17 mouse cellular contexts compared by ENCODE assay signal in the genomic region with DNA sequence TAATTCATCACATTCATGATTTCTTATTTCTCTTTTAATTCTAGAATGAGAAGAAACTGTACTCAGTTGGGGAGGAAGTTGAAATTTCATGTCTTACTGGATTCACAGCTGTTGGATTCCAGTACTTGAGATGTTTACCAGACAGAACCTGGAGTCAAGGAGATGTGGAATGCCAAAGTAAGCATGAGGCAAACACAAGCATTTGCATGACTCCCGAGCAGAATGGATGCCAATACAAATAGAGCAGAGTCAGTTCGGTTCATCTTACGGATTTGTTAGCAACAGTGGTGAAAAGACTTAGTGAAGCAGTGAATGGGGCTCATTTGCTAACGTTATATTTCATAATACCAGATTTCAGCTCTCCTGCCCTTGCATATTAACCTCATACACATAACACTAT.
DNase-seq lines count a peak whose midpoint lies in the region; ATAC-seq and TF ChIP-seq lines count a peak whose summit lies in the region.
"Had no signal": no experiment of that assay in that cellular context is flagged by ENCODE, and none has a peak within 500 bp of the region (broad histone marks: within the 10 kb centered on the region; RNA-seq: fewer than 3 reads in every experiment).

No protein-coding gene starts in this region.

- ATAC-seq in heart, embryonic 11.5 days (replicated peaks; ENCODE audit: insufficient number of reproducible peaks, low FRiP score, low TSS enrichment), result no peak
- ATAC-seq: forebrain, embryonic 13.5 days had no signal

- peak; percentile 41 to 68 for DNase-seq in heart, adult 9 months (ENCODE audit: low spot score in 2 of 2)
- DNase-seq in lung, postnatal 10 days, result peak; percentile 4
- DNase-seq in lung, adult 2 months, result no peak
- peak; percentile 20 for DNase-seq in brain, adult 2 months (ENCODE audit: low read depth, low spot score)
- peak; percentile 26 for DNase-seq in gonadal fat pad, adult 2 months (ENCODE audit: low read depth)
- DNase-seq in frontal cortex, postnatal 10 days (ENCODE audit: low spot score in 2 of 2), result no peak
- DNase-seq: adrenal gland, postnatal 25 days; cerebellum, adult 2 months; cerebellum, postnatal 36 days; gastrocnemius, postnatal 36 days; spleen, adult 18-20 months; thymus, postnatal 36 days had no signal

- no peak for TF ChIP-seq CTCF in lung, adult 2 months (IDR thresholded peaks at IDR 0.05; ENCODE audit: insufficient read depth, low read length)

- no peak overlapping the region for H3K9ac ChIP-seq in heart, embryonic 11.5 days (ENCODE audit: low read depth, low read length)
- H3K9ac ChIP-seq: forebrain, embryonic 13.5 days; hindbrain, embryonic 12.5 days had no signal

- H3K27ac ChIP-seq in heart, embryonic 11.5 days (ENCODE audit: low read depth, low read length), result no peak overlapping the region
- H3K27ac ChIP-seq: forebrain, embryonic 13.5 days; hindbrain, embryonic 12.5 days had no signal

- WGBS in heart, embryonic 11.5 days (ENCODE audit: insufficient replicate concordance), result 71% methylated on average over 4 of the region's 4 CpGs
- 48% methylated on average over 4 of the region's 4 CpGs for WGBS in lung, adult 2 months

- no peaks in the 10 kb centered on the region for H3K9me3 ChIP-seq in heart, embryonic 11.5 days (replicated peaks; ENCODE audit: control insufficient read depth, low read length)
- H3K9me3 ChIP-seq: forebrain, embryonic 13.5 days; hindbrain, embryonic 12.5 days had no signal

- H3K27me3 ChIP-seq in heart, embryonic 11.5 days (ENCODE audit: control insufficient read depth, insufficient read depth, low read length), result no peaks in the 10 kb centered on the region
- H3K27me3 ChIP-seq: forebrain, embryonic 13.5 days; hindbrain, embryonic 12.5 days had no signal

- no peak overlapping the region for H3K4me3 ChIP-seq in heart, embryonic 11.5 days (ENCODE audit: low read depth, low read length)
- H3K4me3 ChIP-seq in lung, adult 2 months (replicated peaks; ENCODE audit: extremely low read depth, low read depth, low read length), result no peak overlapping the region
- H3K4me3 ChIP-seq: forebrain, embryonic 13.5 days; hindbrain, embryonic 12.5 days; myocyte had no signal

- H3K4me2 ChIP-seq in heart, embryonic 11.5 days, result no peak overlapping the region
- H3K4me2 ChIP-seq: forebrain, embryonic 13.5 days; hindbrain, embryonic 12.5 days; midbrain, embryonic 11.5 days had no signal

- TF ChIP-seq POLR2A in lung, adult 2 months (IDR thresholded peaks at IDR 0.05; ENCODE audit: borderline replicate concordance, extremely low read depth, low read depth, low read length), result no peak

- no peaks in the 10 kb centered on the region for H3K36me3 ChIP-seq in heart, embryonic 11.5 days (ENCODE audit: control insufficient read depth, insufficient read depth, low read length)
- H3K36me3 ChIP-seq: hindbrain, embryonic 12.5 days had no signal

- H3K4me1 ChIP-seq in heart, embryonic 11.5 days (ENCODE audit: control insufficient read depth, insufficient read depth, low read length), result no peaks in the 10 kb centered on the region
- H3K4me1 ChIP-seq in lung, adult 2 months (ENCODE audit: control insufficient read depth, insufficient read depth, low read length), result peaks cover 2% of the 10 kb centered on the region; the same call in 1 of the 2 replicates
- H3K4me1 ChIP-seq: forebrain, embryonic 13.5 days; hindbrain, embryonic 12.5 days had no signal

Comparison
In these comparisons a context has a peak if more than half of its experiments do, and no peak if none do; other contexts are left out.
1. DNase-seq: peak in heart, adult 9 months (2 of 2), lung, postnatal 10 days (single experiment), brain, adult 2 months (single experiment) and gonadal fat pad, adult 2 months (single experiment); none in lung, adult 2 months (single experiment) and frontal cortex, postnatal 10 days (0 of 2).